Mouse (Mus musculus): ENCODE measurements around the gene Sult2b1. TPM values are rescaled to one million over a fixed set of nuclear protein-coding genes. Genes with fewer than 3 reads are reported as not detected.

Sult2b1 gene
- polyA plus RNA-seq, 1 experiment from 2014 or later: 9.7 TPM

DNA sequence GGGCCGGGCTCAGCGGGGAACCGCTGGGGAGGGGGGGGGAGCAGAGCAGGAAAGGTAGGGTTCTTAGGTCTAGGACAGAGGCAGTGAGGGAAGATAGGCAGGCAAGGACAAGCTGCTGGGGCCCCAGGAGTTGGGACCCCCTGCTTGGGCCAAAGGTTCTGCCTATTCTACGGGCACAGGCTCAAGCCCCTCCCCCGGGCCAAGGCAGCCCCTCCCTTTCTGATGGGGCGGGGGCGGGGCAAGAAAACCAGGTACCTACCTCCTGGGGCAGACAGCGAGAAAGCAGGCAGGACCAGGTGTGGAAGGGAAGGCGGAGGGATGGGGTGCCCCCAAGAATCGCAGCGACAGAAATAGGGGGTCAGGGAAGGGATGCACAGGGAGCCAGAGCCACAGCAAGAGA lies 24.0 kb upstream of the Sult2b1 start:
- peaks cover 79% of the 10 kb centered on the region for H3K36me3 ChIP-seq (ENCODE audit: control insufficient read depth, insufficient read depth, low read length)
- ATAC-seq (ENCODE audit: low read depth): no peak
- no peak overlapping the region for H3K4me2 ChIP-seq (ENCODE audit: low read depth, low read length)
- no peaks in the 10 kb centered on the region for H3K9me3 ChIP-seq (ENCODE audit: control insufficient read depth, low read length)
- peaks cover 13% of the 10 kb centered on the region for H3K4me1 ChIP-seq (ENCODE audit: control insufficient read depth, insufficient read depth, low read length)
- H3K27me3 ChIP-seq (ENCODE audit: control insufficient read depth, insufficient read depth, low read length): no peaks in the 10 kb centered on the region
- whole genome bisulfite sequencing: 49% methylated on average over 10 of the region's 11 CpGs
- H3K27ac ChIP-seq (ENCODE audit: low read depth, low read length): no peak overlapping the region
- H3K9ac ChIP-seq (replicated peaks; ENCODE audit: low read depth, low read length): no peak overlapping the region
- H3K4me3 ChIP-seq (ENCODE audit: low read depth, low read length): no peak overlapping the region

DNA sequence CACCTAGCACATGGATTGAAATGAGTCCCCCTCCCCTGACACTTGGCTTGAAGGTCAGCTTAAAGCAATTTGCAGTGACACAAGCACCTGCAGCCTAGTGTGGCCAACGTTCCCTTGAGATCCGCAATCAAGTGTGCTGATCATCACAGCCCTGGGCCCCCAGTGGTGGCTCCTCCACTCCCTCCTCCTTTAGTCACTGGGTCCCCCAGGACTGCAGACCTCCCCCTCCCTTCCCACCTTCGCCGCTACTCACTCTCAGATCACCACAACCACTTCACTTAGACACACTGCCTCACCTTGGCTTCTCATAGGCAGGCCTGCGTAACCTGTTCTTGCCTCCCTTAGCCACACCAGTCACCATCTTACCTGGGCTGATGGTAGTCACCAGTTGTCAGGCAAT lies 21.5 kb upstream of the Sult2b1 start:
- WGBS: 58% methylated on average over 5 of the region's 5 CpGs
- no peak overlapping the region; the same call in 1 of the 2 replicates for H3K27ac ChIP-seq (ENCODE audit: low read depth, low read length)
- H3K9me3 ChIP-seq (ENCODE audit: control insufficient read depth, low read length): no peaks in the 10 kb centered on the region
- no peak for ATAC-seq (ENCODE audit: low read depth)
- no peaks in the 10 kb centered on the region for H3K4me1 ChIP-seq (ENCODE audit: control insufficient read depth, insufficient read depth, low read length)
- no peak overlapping the region for H3K9ac ChIP-seq (replicated peaks; ENCODE audit: low read depth, low read length)
- H3K36me3 ChIP-seq (ENCODE audit: control insufficient read depth, insufficient read depth, low read length): peaks cover 76% of the 10 kb centered on the region
- H3K4me2 ChIP-seq (ENCODE audit: low read depth, low read length): no peak overlapping the region
- no peaks in the 10 kb centered on the region for H3K27me3 ChIP-seq (ENCODE audit: control insufficient read depth, insufficient read depth, low read length)
- no peak overlapping the region for H3K4me3 ChIP-seq (ENCODE audit: low read depth, low read length)

- no peak overlapping the region for H3K4me3 ChIP-seq (ENCODE audit: low read depth, low read length)
- H3K27ac ChIP-seq (ENCODE audit: low read depth, low read length): no peak overlapping the region
- no peaks in the 10 kb centered on the region for H3K9me3 ChIP-seq (ENCODE audit: control insufficient read depth, low read length)
- no peaks in the 10 kb centered on the region for H3K27me3 ChIP-seq (ENCODE audit: control insufficient read depth, insufficient read depth, low read length)
- no peak overlapping the region for H3K9ac ChIP-seq (replicated peaks; ENCODE audit: low read depth, low read length)
- peaks cover 50% of the 10 kb centered on the region for H3K36me3 ChIP-seq (ENCODE audit: control insufficient read depth, insufficient read depth, low read length)
- peaks cover 12% of the 10 kb centered on the region for H3K4me1 ChIP-seq (ENCODE audit: control insufficient read depth, insufficient read depth, low read length)
- 96% methylated on average over 6 of the region's 6 CpGs for WGBS
- H3K4me2 ChIP-seq (ENCODE audit: low read depth, low read length): no peak overlapping the region
- ATAC-seq (ENCODE audit: low read depth): no peak
Measured at GRCm38 (mm10) chr7:45802551-45802950, 18.1 kb upstream of the Sult2b1 start.

DNA sequence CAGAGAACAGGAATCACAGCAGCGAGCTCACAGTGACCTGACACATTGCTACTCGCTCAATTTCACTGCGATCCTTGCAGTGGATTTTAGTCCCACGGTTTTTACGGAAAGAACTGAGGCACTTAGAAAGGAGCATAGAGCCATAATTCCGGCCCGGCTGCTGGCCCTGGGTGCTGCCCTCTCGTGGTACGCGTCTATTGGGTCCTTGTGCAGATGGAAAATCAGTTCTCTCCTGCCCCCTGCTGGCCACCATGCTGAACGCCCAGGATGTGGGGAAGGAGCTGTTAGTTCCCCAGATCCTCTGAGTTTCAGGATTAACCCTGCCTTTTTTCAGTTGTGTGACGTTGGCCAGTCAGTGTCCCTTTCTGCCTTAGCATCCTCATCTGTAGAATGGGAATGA lies 16.9 kb upstream of the Sult2b1 start:
- H3K27me3 ChIP-seq (ENCODE audit: control insufficient read depth, insufficient read depth, low read length): no peaks in the 10 kb centered on the region
- peaks cover 17% of the 10 kb centered on the region for H3K4me1 ChIP-seq (ENCODE audit: control insufficient read depth, insufficient read depth, low read length)
- peak; percentile 61; the same call in 1 of the 2 replicates for ATAC-seq (ENCODE audit: low read depth)
- H3K4me3 ChIP-seq (ENCODE audit: low read depth, low read length): no peak overlapping the region
- no peaks in the 10 kb centered on the region for H3K9me3 ChIP-seq (ENCODE audit: control insufficient read depth, low read length)
- WGBS: 6% methylated on average over 12 of the region's 12 CpGs
- H3K36me3 ChIP-seq (ENCODE audit: control insufficient read depth, insufficient read depth, low read length): peaks cover 39% of the 10 kb centered on the region
- H3K27ac ChIP-seq (ENCODE audit: low read depth, low read length): peak overlapping the region; percentile 2; the same call in 1 of the 2 replicates
- no peak overlapping the region for H3K4me2 ChIP-seq (ENCODE audit: low read depth, low read length)
- H3K9ac ChIP-seq (replicated peaks; ENCODE audit: low read depth, low read length): no peak overlapping the region

DNA sequence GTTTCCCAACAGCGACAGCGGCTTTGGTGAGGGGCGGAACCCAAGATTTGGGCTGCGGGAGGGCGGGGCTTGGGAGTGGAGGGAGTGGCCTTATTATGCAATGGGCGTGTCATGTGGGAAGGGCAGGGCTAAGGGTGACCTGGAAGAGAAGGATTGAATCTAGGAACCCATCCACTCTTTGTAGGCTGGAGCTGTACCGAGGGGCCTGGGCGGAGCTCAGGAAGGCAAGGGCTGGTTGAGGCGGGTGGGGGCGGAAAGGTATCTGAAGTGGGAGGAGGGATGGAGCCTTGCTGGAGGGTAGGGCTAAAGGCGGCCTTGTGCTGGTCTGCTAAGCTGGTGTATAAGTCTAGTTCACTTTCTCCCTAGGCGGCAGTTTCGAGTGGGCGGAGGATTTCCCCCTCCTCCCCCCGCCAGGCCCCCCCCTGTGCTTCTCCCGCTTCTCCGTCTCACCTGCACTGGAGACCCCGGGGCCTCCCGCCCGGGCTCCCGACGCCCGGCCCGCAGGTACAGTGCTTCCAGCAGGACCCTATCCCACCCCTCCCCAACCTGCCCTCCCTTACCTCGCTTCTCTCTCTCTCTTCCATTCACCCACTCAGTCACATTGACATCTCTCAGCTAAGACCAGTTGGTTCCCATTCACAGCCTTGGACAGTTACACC lies 16.2 kb upstream of the Sult2b1 start:
- Histone ChIP-seq H3K9me3 (ENCODE audit: control insufficient read depth, low read length) (no peaks in the 10 kb centered on the region), H3K4me1 (ENCODE audit: control insufficient read depth, insufficient read depth, low read length) (peaks cover 17% of the 10 kb centered on the region), H3K4me3 (ENCODE audit: low read depth, low read length) (no peak overlapping the region), H3K27me3 (ENCODE audit: control insufficient read depth, insufficient read depth, low read length) (no peaks in the 10 kb centered on the region), H3K4me2 (ENCODE audit: low read depth, low read length) (no peak overlapping the region), H3K36me3 (ENCODE audit: control insufficient read depth, insufficient read depth, low read length) (peaks cover 35% of the 10 kb centered on the region), H3K9ac (replicated peaks; ENCODE audit: low read depth, low read length) (no peak overlapping the region), H3K27ac (ENCODE audit: low read depth, low read length) (peak overlapping the region; percentile 2; the same call in 1 of the 2 replicates)
- no peak for ATAC-seq (ENCODE audit: low read depth)
- WGBS: 27% methylated on average over 22 of the region's 25 CpGs

DNA sequence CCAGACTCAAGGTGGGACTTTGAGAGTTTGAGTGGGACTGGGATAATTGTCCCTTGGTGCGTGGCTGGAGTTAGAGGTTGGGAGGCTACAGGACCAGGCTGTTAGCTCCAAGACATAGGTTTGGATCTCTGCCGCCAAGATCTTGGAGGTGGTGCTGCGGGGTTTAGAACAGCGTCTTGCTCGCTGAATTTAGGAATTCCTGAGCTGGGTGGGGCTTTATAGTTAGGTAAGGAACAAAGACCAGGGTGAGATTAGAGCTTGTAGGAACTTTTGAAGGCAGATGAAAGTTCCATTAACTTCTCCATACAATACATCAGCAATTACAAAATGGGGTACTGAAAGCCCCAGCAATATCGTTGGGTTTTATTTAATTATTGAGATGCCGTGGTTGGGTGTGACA lies 15.5 kb upstream of the Sult2b1 start:
- peaks cover 17% of the 10 kb centered on the region for H3K4me1 ChIP-seq (ENCODE audit: control insufficient read depth, insufficient read depth, low read length)
- H3K9ac ChIP-seq (replicated peaks; ENCODE audit: low read depth, low read length): no peak overlapping the region
- no peak overlapping the region for H3K4me3 ChIP-seq (ENCODE audit: low read depth, low read length)
- no peaks in the 10 kb centered on the region for H3K9me3 ChIP-seq (ENCODE audit: control insufficient read depth, low read length)
- H3K4me2 ChIP-seq (ENCODE audit: low read depth, low read length): no peak overlapping the region
- no peak for ATAC-seq (ENCODE audit: low read depth)
- no peak overlapping the region for H3K27ac ChIP-seq (ENCODE audit: low read depth, low read length)
- WGBS: 39% methylated on average over 7 of the region's 7 CpGs
- H3K27me3 ChIP-seq (ENCODE audit: control insufficient read depth, insufficient read depth, low read length): no peaks in the 10 kb centered on the region
- H3K36me3 ChIP-seq (ENCODE audit: control insufficient read depth, insufficient read depth, low read length): peaks cover 41% of the 10 kb centered on the region

DNA sequence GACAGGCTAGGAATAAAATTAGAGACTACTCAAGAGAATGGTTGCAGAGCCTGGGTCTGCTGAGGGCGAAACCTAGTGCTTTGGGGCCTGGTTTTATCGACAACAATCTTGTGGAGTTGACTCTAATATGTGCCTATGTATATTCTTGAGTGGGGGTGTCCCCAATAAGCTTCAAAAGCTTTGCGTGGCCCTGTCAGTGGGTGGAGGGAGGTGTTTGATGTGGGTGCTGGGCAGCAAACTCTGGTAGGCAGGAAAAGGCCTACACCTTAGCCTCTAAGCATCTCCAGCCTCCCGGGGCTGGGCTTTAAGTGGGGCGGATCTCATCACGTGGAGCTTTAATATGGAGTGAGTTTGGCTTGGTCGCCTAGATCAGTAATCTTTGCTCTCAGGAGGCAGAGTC lies 14.5 kb upstream of the Sult2b1 start:
- Histone ChIP-seq H3K9me3 (ENCODE audit: control insufficient read depth, low read length) (no peaks in the 10 kb centered on the region), H3K4me2 (ENCODE audit: low read depth, low read length) (no peak overlapping the region)
- WGBS: 50% methylated on average over 7 of the region's 7 CpGs

GRCm38 (mm10) chr7:45798511-45798836 lies 14.0 kb upstream of the Sult2b1 start:
- WGBS: 8% methylated on average over 18 of the region's 19 CpGs

More for the DNA sequence above, 14.5 kb upstream of the Sult2b1 start:
- Histone ChIP-seq H3K27me3 (ENCODE audit: control insufficient read depth, insufficient read depth, low read length) (no peaks in the 10 kb centered on the region), H3K4me3 (ENCODE audit: low read depth, low read length) (no peak overlapping the region), H3K9ac (replicated peaks; ENCODE audit: low read depth, low read length) (no peak overlapping the region), H3K27ac (ENCODE audit: low read depth, low read length) (no peak overlapping the region), H3K36me3 (ENCODE audit: control insufficient read depth, insufficient read depth, low read length) (peaks cover 43% of the 10 kb centered on the region), H3K4me1 (ENCODE audit: control insufficient read depth, insufficient read depth, low read length) (peaks cover 17% of the 10 kb centered on the region)
- no peak for ATAC-seq (ENCODE audit: low read depth)

DNA sequence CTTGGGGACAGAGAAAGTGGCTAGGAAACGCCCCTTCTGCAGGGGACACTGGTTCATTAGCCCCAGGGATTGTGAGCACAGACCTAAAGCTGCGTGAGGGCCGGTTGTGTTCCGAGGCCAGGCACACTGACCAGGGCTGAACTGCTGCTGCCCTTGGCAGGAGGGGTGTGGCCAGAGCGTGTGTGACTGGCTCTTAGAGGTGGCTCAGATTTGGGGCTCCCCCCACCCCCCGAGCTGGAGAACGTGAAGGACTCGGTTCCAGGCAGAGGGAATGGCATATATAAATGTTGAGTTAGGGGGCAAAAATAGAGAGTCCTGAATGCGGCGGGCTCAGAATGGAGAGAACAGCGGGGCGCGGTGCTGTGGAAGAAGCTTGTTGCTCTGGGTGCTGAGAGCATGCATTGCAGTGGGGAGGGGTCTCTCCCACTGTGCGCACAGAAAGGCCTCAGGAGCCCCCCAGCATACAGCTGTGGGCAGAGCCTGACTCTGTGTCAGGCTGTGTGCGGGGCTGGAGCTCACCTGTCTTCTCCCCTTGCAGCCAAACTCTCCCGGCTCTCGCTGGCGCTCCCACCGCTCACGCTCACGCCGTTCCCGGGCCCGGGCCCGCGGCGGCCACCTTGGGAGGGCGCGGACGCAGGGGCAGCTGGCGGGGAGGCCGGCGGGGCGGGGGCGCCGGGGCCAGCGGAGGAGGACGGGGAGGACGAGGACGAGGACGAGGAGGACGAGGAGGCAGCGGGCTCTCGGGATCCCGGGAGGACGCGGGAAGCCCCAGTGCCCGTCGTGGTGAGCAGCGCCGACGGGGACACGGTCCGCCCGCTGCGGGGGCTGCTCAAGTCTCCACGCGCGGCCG lies 13.4 kb upstream of the Sult2b1 start:
- ATAC-seq (ENCODE audit: low read depth): no peak
- Histone ChIP-seq H3K4me1 (ENCODE audit: control insufficient read depth, insufficient read depth, low read length) (peaks cover 17% of the 10 kb centered on the region), H3K27ac (ENCODE audit: low read depth, low read length) (no peak overlapping the region), H3K36me3 (ENCODE audit: control insufficient read depth, insufficient read depth, low read length) (peaks cover 46% of the 10 kb centered on the region), H3K4me2 (ENCODE audit: low read depth, low read length) (peak overlapping the region; percentile 45), H3K9ac (replicated peaks; ENCODE audit: low read depth, low read length) (peak overlapping the region; percentile 50), H3K4me3 (ENCODE audit: low read depth, low read length) (peak overlapping the region; percentile 13; the same call in 1 of the 2 replicates), H3K9me3 (ENCODE audit: control insufficient read depth, low read length) (no peaks in the 10 kb centered on the region), H3K27me3 (ENCODE audit: control insufficient read depth, insufficient read depth, low read length) (no peaks in the 10 kb centered on the region)
- 6% methylated on average over 33 of the region's 60 CpGs for WGBS

More at GRCm38 (mm10) chr7:45798511-45798836, 14.0 kb upstream of the Sult2b1 start:
- H3K9ac ChIP-seq (replicated peaks; ENCODE audit: low read depth, low read length): peak overlapping the region; percentile 50; the same call in 1 of the 2 replicates
- peak overlapping the region; percentile 13; the same call in 1 of the 2 replicates for H3K4me3 ChIP-seq (ENCODE audit: low read depth, low read length)
- H3K9me3 ChIP-seq (ENCODE audit: control insufficient read depth, low read length): no peaks in the 10 kb centered on the region
- H3K36me3 ChIP-seq (ENCODE audit: control insufficient read depth, insufficient read depth, low read length): peaks cover 45% of the 10 kb centered on the region
- peak overlapping the region; percentile 45 for H3K4me2 ChIP-seq (ENCODE audit: low read depth, low read length)
- H3K27me3 ChIP-seq (ENCODE audit: control insufficient read depth, insufficient read depth, low read length): no peaks in the 10 kb centered on the region
- ATAC-seq (ENCODE audit: low read depth): no peak
- peaks cover 17% of the 10 kb centered on the region for H3K4me1 ChIP-seq (ENCODE audit: control insufficient read depth, insufficient read depth, low read length)
- H3K27ac ChIP-seq (ENCODE audit: low read depth, low read length): no peak overlapping the region
